Mouse (Mus musculus): ENCODE measurements around the gene Rpgr.

- TF ChIP-seq CTCF (IDR thresholded peaks at IDR 0.05; ENCODE audit: extremely low read depth, insufficient read length, insufficient replicate concordance, low read depth, low read length) (no peak), POLR2A (IDR thresholded peaks at IDR 0.05; ENCODE audit: low read depth, low read length) (no peak)
Observed at GRCm38 (mm10) chrX:10152390-10152789, 64.3 kb downstream of the Rpgr start.

Data from small intestine, adult 2 months (tissue).